Mouse (Mus musculus): ENCODE measurements around the gene Klhl21. TPM values are rescaled to one million over a fixed set of nuclear protein-coding genes. Genes with fewer than 3 reads are reported as not detected.

Klhl21 gene
- polyA plus RNA-seq (2012; rRNA removed), result 20.5 and 29.4 TPM in 2 replicates

DNA sequence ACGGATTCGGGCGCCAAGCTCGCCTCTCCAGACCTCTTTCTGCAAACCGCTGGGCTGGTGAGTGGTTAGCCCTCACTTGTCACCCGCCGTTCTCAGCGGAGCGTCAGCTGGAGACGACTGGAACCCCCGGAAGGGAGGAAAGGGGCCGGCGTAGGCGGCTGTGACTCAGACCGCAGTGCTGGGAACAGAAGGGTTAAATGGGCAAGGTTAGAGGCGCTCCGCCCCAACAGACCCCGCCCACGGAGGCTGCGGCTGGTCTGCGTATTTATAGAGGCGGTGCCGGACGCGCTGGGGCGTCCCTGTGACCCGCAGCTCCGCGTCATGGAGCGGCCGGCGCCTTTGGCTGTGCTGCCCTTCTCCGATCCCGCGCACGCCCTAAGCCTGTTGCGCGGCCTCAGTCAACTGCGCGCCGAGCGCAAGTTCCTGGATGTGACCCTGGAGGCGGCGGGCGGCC is at the start of gene Klhl21:
Klhl21 (plus strand) TSS at position 182 of the 454 bp plus-strand sequence.
- DNase-seq (ENCODE audit: low read depth), result no peak

DNA sequence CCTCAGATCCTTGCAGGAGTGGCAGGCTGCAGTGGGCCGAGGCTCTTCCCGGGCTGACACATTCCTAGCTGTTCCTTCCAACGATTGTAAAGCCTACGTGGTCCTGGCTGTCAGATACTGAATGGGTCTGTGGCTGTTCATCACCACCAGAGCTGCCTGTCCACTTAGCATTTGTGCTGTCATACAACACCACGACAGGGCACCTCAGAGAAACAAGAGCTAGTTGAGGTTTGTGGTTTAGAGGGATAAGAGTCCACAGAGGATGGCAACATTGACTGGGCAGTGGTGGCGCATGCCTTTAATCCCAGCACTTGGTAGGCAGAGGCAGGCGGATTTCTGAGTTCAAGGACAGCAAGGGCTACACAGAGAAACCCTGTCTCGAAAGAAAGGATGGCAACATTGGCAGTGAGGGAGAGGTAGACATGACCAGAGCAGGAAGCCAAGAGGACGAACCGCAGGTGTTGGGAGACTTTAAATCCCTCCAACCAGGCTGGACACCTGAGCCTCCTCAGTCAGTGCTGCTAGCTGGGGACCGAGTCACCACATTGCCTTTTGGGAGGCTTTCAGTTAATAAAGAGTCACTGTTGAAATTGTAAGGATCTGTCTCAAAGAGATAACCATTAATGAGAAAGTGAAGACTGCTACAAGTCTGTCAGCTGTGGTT is 48.6 kb upstream of the Klhl21 start:
- no peak for DNase-seq (ENCODE audit: low read depth)

DNA sequence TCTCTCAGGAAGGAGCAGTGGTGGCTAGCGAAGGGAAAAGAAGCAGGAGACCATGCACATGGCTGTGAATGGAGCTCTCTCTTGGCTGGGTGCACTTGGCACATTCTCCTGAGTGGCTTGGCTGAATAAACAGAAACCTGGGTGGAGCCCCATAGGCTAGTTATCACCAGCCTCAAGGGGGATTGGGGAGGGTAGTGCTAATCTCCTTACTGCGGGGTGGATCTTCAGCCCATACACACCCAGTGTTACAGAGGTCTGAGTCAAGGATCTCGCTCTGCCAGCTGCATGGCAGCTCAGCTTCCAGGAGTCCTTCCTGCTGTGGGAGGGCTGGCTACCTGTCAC is 48.1 kb upstream of the Klhl21 start:
- no peak for DNase-seq (ENCODE audit: low read depth)

DNA sequence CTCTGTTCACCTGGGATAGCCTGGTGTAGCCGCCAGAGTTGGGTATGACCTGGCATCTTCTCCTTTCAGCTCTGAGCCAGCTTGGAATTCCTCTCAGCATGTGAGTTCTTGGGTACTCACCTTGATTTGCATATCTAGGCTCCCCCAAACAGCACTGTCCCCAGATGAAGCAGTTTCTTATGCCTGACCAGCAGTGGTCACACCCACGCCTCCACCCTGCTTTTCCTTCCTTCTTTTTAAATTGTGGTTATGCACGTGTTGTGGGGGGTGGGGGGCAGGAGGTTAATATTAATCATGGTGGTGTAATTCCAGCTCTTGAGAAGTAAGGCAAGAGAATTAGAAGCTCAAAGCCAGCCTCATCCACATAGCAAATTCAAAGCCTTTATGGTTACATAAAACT is 45.8 kb upstream of the Klhl21 start:
- DNase-seq (ENCODE audit: low read depth), result no peak

DNA sequence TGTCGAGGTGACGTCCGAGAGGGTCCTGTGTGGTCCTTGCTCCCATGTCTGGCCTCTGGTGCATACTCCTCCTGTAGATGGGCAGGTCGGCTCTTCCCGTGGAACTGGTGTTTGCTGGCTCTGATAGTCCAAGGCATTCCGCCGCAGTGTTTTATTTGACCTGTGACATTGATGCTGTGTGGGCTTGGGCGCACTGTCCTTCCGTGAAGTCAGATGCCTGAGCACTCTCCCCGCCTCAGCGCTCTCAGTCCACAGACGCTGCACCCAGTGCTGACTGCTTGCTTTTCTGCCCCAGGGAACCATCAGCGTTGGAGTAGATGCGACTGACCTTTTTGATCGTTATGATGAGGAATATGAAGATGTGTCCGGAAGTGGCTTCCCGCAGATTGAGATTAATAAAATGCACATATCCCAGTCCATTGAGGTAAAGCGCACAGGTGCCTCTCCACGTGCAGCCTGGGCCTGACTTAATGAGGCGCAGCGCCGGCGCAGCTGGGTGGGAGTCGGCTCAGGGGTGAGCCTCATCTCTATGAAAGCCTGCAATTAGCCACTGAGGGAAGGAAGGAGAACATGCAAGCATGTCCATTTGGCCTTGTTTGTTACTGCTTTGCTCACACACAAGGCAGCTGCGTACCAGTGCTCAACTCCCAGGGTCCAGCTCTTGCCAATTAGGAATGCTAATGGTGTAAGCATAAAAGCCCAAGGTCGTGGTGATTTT is 40.2 kb upstream of the Klhl21 start:
- no peak for DNase-seq (ENCODE audit: low read depth)

DNA sequence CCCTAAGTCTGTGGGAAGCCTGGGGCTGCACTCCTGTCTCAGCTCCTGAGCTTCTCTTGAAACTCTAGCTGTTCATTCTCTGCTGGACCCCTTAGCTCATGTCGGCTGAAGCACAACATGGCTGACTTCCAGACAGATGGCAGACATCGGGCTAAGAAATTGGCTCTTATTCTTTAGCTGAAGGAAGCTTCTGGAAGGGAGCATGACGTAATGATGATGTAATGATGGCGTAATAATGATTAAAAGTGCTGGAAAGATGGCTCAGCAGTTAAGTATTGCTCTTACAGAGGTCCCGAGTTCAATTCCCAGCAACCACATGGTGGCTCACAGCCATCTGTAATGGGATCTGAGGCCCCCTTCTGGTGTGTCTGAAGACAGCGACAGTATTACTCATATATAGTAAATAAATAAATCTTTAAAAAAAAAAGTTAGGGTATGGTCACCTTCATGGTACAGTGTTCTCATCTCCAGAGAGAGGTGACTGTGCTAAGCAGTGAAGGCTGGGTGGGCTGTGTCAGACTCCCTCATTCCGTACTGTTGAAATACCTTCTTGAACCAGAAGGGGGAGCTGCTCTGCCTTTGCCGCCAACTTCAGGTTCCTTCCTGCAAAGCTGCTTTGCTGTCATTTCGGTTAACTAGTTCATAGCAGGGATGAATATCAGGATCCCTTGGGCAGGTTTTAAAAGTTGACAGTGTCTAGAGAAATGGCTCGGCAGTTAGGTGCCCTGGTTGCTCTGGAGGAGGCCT is 36.2 kb upstream of the Klhl21 start:
- DNase-seq (ENCODE audit: low read depth), result no peak

DNA sequence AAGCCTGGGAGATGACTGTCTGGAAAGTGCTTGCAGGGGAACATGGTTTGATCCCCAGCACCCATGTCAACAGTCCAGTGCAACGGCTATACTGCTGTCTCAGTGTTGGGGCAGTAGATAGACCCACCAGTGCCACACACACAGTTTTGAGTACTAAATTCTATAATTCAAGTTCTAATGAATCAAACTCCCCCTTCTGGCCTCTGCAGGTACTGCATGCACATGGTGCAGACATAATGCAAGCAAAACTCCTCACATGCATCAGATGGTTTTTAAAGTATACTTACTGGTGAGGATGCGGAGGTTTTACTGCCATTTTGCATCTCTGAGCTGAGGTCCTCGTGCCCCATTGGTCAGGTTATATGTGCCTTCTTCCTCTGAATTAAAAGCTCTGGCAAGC is 33.2 kb upstream of the Klhl21 start:
- no peak for DNase-seq (ENCODE audit: low read depth)

DNA sequence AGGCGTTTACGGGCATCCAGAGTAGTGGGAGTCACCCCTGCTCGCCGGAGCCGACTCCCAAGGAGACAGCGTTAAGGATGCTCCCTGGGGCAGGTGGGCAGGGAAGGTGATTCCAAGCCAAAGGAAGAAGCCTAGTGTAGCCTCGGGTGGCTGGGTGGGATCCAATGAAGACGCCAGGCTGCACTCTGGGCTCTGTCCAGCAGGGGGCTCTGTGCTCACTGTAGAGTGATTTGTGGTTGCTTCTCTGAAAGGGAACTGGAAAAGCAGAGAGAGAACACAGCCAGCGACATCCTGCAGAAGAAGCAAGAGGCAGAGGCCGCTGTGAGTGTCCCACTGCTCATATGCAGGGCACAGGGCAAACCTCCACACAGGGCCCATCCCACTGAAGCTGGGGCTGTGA is 30.9 kb upstream of the Klhl21 start:
- DNase-seq (ENCODE audit: low read depth), result no peak

DNA sequence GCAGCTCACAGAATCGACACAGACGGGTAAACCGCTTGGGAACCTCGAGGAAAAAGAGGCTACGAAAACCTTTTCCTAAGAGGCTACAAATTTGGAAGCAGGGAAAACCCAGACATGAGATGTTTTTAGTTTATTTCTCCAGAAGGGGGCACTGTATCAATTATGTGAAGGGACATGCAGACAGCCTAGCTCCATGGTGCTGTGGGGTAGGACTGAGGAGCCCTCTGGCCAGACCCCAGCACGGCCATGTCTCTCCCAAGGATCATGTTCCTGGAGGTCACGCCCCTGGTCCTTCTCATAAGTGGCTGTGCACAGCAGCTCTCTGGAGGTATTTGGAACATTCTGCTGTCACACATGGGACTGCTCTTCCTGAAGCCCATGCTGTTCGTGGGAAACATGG is 27.9 kb upstream of the Klhl21 start:
- no peak for DNase-seq (ENCODE audit: low read depth)

DNA sequence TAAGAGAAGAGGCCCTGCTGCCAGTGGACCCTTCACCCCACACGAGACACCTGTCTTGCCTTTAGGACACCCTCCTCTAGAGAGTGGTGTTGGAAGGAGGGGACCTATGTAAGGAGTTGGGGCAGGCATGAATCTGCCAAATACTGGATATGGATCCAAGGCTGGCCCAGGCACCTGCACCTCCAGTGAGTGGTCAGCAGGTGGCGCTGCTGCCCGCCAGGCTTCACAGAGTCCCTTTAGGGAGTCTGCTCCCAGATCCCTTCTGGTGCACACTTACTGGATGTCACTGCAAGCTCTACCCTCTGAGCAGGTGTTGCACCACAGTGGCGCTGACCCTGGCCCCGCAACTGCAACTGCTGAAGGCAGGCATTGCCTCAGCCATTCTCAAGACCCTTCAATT is 27.2 kb upstream of the Klhl21 start:
- DNase-seq (ENCODE audit: low read depth), result no peak

DNA sequence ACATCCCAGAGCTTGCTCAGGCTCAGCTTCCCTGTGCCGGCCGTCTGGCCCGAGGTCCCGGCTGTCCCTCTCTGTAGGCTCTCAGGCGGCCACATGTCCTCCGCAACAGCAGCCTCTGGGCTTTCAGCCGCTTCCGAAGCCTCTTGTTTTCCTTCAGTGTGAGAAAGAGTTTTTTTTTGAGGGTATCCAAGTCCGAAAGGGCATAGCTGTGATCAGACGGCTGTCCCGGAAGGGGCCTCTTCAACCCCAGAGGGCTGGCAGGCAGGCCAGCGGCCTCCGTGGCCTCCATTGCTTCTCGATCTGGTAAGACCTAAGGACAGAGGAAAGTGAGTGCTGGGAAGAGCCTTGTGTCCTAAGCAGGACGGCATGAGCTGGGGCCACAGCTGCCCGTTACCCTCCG is 25.6 kb upstream of the Klhl21 start:
- DNase-seq (ENCODE audit: low read depth), result no peak

DNA sequence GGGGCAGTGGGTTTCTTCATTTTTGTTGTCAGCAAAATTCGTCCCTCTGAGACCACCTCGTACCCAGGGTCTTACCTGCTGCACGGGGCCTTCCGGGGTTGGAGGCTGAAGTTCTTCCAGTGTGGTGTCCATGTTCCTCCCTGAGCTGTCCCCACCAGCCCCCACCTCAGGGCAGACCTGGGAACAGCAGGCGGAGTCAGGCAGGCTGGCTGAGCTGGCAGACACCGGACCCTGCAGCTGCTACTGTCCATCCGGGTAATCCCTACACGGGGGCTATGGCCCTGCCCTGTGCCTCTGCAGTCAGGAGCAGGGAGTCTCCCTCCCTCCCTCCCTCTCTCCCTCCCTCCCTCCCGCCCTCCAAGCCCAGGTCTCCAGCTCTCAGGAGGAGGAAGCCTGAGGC is 25.0 kb upstream of the Klhl21 start:
- DNase-seq (ENCODE audit: low read depth), result no peak

DNA sequence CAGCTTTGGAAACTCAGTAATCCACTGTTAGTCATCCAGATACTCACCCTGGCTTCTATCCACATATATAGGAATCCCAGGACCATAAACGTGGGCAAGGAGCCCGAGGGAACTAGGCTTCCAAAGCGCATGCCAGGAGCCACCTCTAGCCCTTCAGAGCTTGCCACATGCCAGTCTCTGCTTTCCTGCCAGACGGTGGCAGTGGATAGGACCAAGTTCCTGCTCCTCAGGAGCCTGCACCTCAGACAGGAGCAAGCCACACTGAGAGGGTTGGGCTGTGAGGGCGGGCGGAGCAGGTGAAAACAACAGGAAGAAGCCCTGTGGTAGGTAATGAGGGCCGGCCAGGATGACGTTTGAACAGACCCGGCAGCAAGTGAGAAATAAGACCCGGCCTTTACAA is 22.7 kb upstream of the Klhl21 start:
- no peak for DNase-seq (ENCODE audit: low read depth)

DNA sequence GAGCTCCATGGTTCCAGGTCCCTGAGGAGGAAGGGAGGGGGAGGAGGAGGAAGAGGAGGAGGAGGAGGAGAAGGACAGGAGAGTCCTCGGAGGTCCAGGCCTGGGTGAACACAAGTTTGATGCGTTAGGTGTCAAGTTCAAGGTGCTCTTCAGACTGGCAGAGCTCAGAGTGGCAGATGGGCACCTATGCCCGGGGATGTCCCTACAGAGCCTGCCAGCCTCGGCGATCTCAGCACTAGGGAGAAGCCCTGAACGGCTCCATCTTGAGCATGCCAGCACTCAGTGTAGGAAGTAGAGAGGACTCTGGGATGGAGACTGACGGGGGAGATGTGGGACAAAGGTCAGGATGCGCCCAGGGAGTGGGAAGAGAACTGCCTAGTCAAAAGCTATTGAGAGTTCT is 22.0 kb upstream of the Klhl21 start:
- DNase-seq (ENCODE audit: low read depth), result no peak

DNA sequence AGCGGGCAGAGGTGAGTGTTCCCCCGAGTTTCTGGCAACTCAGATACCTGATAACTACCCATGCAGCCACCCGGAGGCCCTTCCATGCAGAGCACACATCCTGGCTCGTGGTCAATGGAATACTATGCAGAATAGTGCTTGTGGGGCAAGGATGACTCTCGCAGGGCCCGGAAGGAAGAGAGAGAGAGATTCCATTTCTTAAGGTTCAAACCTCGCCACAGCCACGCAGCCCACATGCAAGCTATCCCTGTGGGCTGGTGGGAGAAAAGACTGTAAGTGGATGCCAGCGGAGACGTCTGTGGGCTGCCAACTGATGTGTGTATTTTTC is 20.6 kb upstream of the Klhl21 start:
- no peak for DNase-seq (ENCODE audit: low read depth)

DNA sequence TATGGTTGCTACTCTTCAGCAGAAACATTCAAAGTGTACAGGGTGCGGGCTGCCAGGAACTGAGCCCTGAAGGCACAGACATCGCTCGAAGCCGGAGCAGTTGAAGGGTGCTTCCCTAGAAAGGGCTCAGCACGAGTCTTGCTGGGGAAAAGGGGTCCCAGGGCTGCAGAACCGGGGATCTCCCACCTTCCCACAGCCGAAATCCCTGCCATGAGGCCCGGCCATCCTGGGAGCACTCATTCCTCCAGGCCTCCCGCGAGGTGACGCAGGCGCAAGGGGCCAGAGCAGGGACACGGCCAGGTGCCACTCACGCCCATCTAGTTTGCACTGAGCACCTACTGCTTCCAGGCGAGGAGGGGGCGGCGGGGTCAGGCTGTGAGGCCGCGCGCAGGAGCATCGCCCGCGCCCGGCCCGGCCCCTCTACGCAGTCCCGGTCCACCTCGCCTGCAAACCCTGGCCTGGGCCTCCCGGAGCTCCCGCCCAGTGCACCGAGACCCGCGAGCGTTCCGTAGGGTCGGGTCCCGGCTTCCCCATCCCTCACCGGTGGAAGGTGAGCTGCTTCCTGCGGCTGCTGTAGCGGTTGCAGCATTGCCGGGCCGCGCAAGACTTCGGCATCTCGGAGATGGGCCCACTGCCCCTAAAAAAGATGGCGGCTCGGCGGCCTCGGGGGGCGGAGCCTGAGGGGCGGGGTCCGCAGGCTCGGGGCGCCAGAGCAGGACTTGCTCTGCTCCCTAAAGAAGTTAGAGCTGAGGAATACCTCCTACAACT is 20.1 kb upstream of the Klhl21 start, which contains the start of gene Thap3:
Thap3 (minus strand) TSS at position 656 of the 768 bp plus-strand sequence.
- no peak for DNase-seq (ENCODE audit: low read depth)

DNA sequence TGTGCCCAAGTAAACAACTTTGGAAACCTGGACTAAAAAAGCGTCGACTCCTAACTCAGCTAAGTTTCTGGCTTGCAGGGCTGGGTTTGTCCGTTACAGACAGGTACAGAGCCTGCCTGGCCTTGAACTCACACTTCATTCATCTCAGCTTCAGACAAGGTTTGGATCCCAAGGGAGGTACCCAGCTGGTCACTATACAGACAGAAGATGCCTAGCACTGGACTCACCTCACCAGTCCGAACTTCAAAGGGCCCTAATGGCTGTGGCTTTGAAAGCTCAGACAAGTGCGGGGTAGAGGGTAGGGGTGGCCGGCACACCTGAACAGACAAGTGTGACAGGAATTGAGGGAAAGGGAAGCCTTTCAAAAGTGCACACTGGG is 19.5 kb upstream of the Klhl21 start:
- DNase-seq (ENCODE audit: low read depth), result no peak

DNA sequence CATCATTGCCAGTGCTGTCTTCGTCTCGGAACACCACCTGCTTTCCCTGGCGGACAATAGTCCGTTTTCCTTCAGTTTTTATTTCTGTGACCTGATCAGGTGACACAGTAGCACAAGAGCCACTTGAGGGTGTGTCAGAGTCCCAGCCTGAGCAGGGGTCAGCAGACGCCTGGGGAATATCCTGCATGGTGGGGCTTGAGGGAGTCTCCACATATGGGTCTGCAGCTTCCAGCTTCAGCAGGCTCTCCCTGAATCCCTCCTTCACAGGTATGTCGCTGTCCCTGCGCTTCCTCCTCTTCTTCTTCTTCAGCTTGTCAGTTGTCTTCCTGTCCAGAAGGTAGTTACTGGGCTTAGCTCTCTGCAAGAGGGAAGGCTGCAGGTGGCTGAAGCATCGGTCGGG is 16.5 kb upstream of the Klhl21 start:
- DNase-seq (ENCODE audit: low read depth), result no peak

DNA sequence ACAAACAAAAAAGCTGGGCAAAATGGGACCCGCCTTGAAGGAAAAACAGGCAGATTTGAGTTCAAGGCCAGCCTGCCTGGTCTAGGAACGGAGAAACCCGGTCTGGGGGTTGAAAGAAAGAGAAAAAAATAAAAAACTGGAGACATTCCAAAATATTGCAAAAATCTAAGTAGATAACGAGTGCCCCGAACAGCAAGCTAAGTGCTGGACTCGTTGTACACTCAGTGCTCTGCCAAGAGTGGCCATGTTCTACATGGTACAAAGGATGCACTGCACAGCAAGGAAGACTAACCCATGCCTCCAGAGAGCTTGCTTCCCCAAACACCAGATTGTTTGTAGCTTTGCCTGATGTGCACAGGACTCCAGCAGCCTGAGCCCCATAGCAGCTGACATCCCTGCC is 15.6 kb upstream of the Klhl21 start:
- no peak for DNase-seq (ENCODE audit: low read depth)

DNA sequence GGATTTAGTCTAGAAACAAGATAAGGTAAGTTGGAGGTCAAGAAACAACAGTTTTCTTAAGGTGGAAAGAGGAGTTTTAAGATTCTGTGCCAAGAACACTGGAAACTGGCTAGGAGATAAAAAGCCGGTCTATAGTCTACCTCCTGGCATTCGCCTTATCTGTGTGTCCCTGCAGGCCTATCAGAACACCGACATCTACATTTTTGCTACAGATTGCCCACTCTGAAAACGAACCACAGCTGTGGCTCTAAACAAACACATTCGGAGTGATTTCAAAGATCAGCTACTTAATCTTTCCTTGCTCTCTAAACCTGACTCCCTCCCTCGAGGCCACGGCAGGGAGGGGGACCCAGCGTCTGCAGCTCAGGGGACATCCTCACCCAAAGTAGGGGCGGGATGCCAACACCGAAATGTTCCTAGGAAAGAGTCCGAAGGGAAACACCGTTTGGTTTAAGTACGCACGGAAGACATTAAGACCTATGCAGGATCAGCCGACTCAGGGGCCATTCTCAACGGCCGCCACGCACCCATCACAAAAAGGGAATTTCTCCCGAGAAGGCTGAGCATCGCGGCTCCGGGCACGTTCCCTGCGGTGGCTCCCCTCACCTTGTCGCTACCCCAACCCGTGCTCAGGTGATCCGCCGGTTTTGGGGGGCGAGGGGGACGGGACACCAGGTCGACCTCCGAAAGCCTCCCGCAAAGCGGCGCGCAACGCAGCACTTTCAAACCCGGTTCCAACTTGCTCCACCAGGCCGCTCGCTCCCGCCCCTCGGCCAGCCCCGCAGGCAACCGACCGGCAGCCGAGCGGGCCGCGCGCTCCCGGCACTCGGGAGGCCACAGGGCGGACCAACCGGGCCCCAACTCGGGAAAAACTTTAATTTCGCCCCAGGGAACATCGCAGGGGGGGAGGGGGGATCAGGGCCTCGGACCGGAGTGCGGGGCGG is 14.1 kb upstream of the Klhl21 start:
- no peak for DNase-seq (ENCODE audit: low read depth)

Data from gonadal fat pad, adult 2 months (tissue).